17 mouse cellular contexts compared by ENCODE assay signal in the genomic region with DNA sequence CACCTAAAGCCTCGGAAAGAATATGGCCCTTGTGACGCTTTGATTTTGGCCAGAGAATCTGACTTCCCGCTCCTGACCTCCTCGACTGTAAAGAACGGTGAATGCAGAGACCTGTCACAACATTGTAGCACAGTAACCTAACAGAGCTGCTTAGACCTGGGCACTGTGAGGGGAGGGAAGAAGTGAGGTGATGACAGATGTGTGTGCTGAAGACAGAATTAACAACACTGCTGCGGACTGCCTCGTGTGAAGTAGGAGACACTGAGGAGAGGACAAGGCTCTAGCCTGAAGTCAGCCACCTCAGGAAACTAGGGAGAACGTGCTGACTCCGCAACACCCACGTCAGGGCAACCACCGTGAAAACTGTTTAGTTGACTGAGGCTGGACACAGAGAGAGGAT. TPM values are rescaled to one million over a fixed set of nuclear protein-coding genes. Genes with fewer than 3 reads are reported as not detected.
"Had no signal": no experiment of that assay in that cellular context is flagged by ENCODE, and none has a peak within 500 bp of the region (broad histone marks: within the 10 kb centered on the region; RNA-seq: fewer than 3 reads in every experiment).

No protein-coding gene starts in this region.

- H3K36me3 ChIP-seq: liver, embryonic 13.5 days; lung, embryonic 15.5 days; neural tube, embryonic 13.5 days had no signal

- H3K27ac ChIP-seq: limb, embryonic 12.5 days; liver, embryonic 13.5 days; midbrain, embryonic 12.5 days; neural tube, embryonic 13.5 days had no signal

- H3K4me3 ChIP-seq: limb, embryonic 12.5 days; liver, embryonic 13.5 days; lung, embryonic 15.5 days; midbrain, embryonic 12.5 days; neural tube, embryonic 13.5 days had no signal

- H3K9ac ChIP-seq: limb, embryonic 12.5 days; liver, embryonic 13.5 days; liver, postnatal 0 days; lung, embryonic 15.5 days; midbrain, embryonic 12.5 days; neural tube, embryonic 13.5 days had no signal

- H3K27me3 ChIP-seq: limb, embryonic 12.5 days; liver, embryonic 13.5 days; lung, embryonic 15.5 days; midbrain, embryonic 12.5 days; neural tube, embryonic 13.5 days had no signal

- H3K4me1 ChIP-seq: midbrain, embryonic 12.5 days had no signal

- DNase-seq: layer of hippocampus, adult 9-11 months; layer of hippocampus, postnatal 36 days; liver; liver, embryonic 13.5 days; liver, postnatal 0 days; lung, postnatal 14 days; retina, postnatal 1 day; right cerebral cortex, postnatal 4 days; spleen, adult 18-20 months; thymus, adult 18-20 months; thymus, postnatal 14 days had no signal

- H3K9me3 ChIP-seq: limb, embryonic 12.5 days; liver, embryonic 13.5 days; lung, embryonic 15.5 days; midbrain, embryonic 12.5 days; neural tube, embryonic 13.5 days had no signal

- ATAC-seq: liver, postnatal 0 days; midbrain, embryonic 16.5 days had no signal

- H3K4me2 ChIP-seq: limb, embryonic 12.5 days; liver, embryonic 13.5 days; lung, embryonic 15.5 days; midbrain, embryonic 12.5 days; neural tube, embryonic 13.5 days had no signal

RNA-seq across cellular contexts. Expression of a gene that starts 56.6 kb away (rescaled TPM):
- total RNA-seq: megakaryocyte-erythroid progenitor cell, adult 5-6 weeks had no signal
